Mouse (Mus musculus) stomach, embryonic 15.5 days (tissue): ENCODE results near the gene Ankrd40. TPM values are rescaled to one million over a fixed set of nuclear protein-coding genes. Genes with fewer than 3 reads are reported as not detected.
A peak's percentile ranks its signal among the peaks of the same experiment; 100 is the strongest.

ENCODE experiments used
- ATAC-seq: fragments of 200-750 bp; cut with Nextera tagmentation; 2 replicates; pipeline ENCODE4 v1.8.0; 2017; ENCODE audit warnings: low read depth, moderate number of reproducible peaks, moderate TSS enrichment; ENCODE audit not compliant: insufficient read depth, low FRiP score
- H3K27ac ChIP-seq: fragments of 300-500 bp; sonication (generic); 2 replicates; pipeline ENCODE4 v1.5.1; 2015; ENCODE audit warnings: mild to moderate bottlenecking, inconsistent platforms
- H3K27me3 ChIP-seq: fragments of 300-500 bp; sonication (generic); replicated peaks from 2 replicates; pipeline ENCODE4 v1.6.1; 2015; ENCODE audit warnings: inconsistent platforms
- H3K36me3 ChIP-seq: fragments of 300-500 bp; sonication (generic); 2 replicates; pipeline ENCODE4 v1.6.1; 2015; ENCODE audit warnings: inconsistent platforms
- H3K4me1 ChIP-seq: fragments of 300-500 bp; sonication (generic); 2 replicates; pipeline ENCODE4 v1.6.1; 2015; ENCODE audit warnings: inconsistent platforms
- H3K4me2 ChIP-seq: fragments of 300-500 bp; sonication (generic); 2 replicates; pipeline ENCODE4 v1.6.1; 2015; ENCODE audit warnings: mild to moderate bottlenecking, inconsistent platforms
- H3K4me3 ChIP-seq: fragments of 300-500 bp; sonication (generic); replicated peaks from 2 replicates; pipeline ENCODE4 v1.5.1; 2015; ENCODE audit warnings: inconsistent platforms
- H3K9ac ChIP-seq: fragments of 300-500 bp; sonication (generic); 2 replicates; pipeline ENCODE4 v1.6.1; 2015; ENCODE audit warnings: inconsistent platforms
- H3K9me3 ChIP-seq: fragments of 300-500 bp; sonication (generic); 2 replicates; pipeline ENCODE4 v1.6.1; 2016; ENCODE audit warnings: inconsistent platforms
- WGBS: fragments of 180-500 bp; shearing (Covaris S2); methylation state at CpG from one replicate; pipeline ENCODE4 v1.1.7; 2015; 5-methylcytosine and 5-hydroxymethylcytosine counted together
- polyA plus RNA-seq: library from polyadenylated mRNA; unstranded; fragments of >200 nt; fragmentation: Nextera tagmentation; extraction: Ambion mirVana; gene quantifications from 2 replicates; pipeline ENCODE4 v1.2.1, GENCODE M21; 2015

The Ankrd40 gene
- polyA plus RNA-seq, 1 experiment from 2014 or later, result 27.3 TPM

DNA sequence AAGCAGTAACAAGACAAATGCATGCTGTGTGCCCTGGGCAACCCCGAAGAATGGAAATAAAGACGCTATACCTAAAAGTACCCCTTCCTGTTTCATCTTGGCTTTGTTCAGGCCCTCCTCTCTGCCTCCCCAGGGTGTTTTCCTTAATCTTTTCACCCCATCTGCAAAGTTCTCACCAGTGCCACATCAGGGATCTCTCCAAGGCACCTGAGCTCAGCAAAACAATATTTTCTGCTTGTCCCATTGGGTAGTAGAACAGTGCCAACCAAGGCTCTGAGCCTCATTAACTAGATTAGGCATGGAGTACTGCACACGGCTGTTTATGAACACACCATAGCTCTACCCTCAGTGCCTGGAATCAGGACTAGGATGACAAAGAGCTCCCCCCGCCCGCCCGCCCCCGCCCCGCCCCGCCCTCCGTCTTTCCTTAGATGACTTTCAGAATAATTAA, 815 bp upstream of the Ankrd40 start:
- Histone ChIP-seq H3K27me3 (no peaks in the 10 kb centered on the region), H3K4me3 (peak overlapping the region; percentile 71; the same call in 1 of the 2 replicates), H3K27ac (peak overlapping the region; percentile 98), H3K4me2 (peak overlapping the region; percentile 69), H3K4me1 (peaks cover 28% of the 10 kb centered on the region), H3K9ac (no peak overlapping the region), H3K36me3 (no peaks in the 10 kb centered on the region), H3K9me3 (no peaks in the 10 kb centered on the region)
- ATAC-seq, result no peak
- WGBS, result 7% methylated on average over 10 of the region's 10 CpGs

DNA sequence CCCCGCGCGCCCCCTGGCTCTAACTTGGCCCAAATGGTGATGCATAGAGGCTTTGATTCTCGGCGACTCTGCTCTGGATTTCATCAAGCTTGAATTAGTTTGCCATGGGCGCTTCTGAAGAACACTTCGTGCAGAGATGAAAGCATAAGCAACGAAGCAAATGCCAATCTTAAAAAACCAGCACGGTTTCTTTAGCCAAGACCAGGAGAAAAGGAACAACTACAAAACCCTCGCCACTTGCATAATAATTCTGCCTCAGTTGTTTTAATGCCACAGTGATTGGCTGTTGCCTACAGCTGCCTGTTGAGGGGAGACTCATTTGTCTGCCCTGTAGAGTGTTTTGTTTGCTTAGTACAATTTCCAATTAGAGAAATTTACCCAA, 834 bp downstream of the Ankrd40 start:
- peaks cover 20% of the 10 kb centered on the region for H3K4me1 ChIP-seq
- peak overlapping the region; percentile 84; the same call in 1 of the 2 replicates for H3K9ac ChIP-seq
- peak overlapping the region; percentile 98 for H3K27ac ChIP-seq
- WGBS, result 2% methylated on average over 10 of the region's 10 CpGs
- H3K27me3 ChIP-seq, result no peaks in the 10 kb centered on the region
- peak overlapping the region; percentile 71 for H3K4me3 ChIP-seq
- no peaks in the 10 kb centered on the region for H3K9me3 ChIP-seq
- H3K4me2 ChIP-seq, result peak overlapping the region; percentile 69
- no peaks in the 10 kb centered on the region for H3K36me3 ChIP-seq
- no peak for ATAC-seq

DNA sequence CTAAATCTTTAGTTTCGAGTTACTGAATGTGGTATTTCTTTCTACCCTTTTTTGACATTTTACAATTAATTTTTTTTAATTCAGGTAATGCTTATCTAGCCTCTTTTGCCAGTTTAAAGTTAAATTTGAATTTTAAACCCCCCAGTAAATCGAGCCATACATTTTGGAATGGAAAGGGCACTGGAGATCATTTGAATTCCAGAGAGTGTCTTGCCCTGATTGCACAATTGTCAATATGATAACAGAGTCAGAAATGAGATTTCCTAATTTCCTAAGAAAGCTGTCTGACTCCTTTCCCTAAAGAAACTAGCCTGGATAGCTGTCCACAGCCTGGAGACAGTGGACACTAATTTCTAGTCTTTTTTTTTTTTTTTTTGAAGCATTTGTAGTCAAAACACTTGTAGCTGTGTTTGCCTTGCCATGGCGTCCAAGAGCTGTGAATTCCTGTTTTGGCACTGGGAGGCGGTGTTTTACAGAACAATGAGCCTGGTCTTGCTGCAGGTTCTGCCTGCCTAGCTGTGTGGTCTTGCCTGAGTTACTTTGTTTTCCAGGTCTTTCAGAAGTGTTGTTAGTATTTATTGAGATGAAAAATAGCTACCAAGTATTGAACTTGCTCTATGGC, 1.6 kb downstream of the Ankrd40 start:
- Histone ChIP-seq H3K9me3 (no peaks in the 10 kb centered on the region), H3K36me3 (peaks cover 2% of the 10 kb centered on the region; the same call in 1 of the 2 replicates), H3K4me1 (peaks cover 21% of the 10 kb centered on the region), H3K27me3 (no peaks in the 10 kb centered on the region), H3K4me2 (peak overlapping the region; percentile 69; the same call in 1 of the 2 replicates), H3K9ac (no peak overlapping the region), H3K4me3 (no peak overlapping the region), H3K27ac (no peak overlapping the region)
- ATAC-seq, result no peak
- WGBS, result 43% methylated on average over 4 of the region's 4 CpGs

DNA sequence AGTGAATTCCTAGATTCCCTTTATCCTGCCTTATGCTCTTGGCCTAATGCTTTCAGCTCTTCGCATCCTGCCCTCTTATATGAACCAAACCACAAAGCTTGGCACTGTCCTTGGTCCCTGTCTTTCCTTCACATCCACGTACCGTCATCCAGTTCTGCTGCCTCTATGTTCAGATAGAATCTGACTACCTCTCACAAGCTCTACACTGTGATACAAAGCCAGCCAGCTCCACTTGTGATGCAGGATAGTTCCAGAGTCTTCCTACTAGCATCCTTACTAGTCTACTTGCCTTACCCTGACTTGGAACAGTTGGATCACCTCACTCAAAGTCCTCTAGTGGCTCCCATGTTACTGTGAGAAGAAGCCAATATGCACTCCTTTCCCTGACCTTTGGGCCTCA, 2.4 kb downstream of the Ankrd40 start:
- WGBS, result 95% methylated on average over 3 of the region's 3 CpGs
- peaks cover 7% of the 10 kb centered on the region; the same call in 1 of the 2 replicates for H3K36me3 ChIP-seq
- H3K4me1 ChIP-seq, result peaks cover 22% of the 10 kb centered on the region
- peak overlapping the region; percentile 24; the same call in 1 of the 2 replicates for H3K27ac ChIP-seq
- no peaks in the 10 kb centered on the region for H3K27me3 ChIP-seq
- no peak overlapping the region for H3K4me2 ChIP-seq
- no peaks in the 10 kb centered on the region for H3K9me3 ChIP-seq
- no peak overlapping the region for H3K4me3 ChIP-seq
- H3K9ac ChIP-seq, result no peak overlapping the region
- ATAC-seq, result no peak

DNA sequence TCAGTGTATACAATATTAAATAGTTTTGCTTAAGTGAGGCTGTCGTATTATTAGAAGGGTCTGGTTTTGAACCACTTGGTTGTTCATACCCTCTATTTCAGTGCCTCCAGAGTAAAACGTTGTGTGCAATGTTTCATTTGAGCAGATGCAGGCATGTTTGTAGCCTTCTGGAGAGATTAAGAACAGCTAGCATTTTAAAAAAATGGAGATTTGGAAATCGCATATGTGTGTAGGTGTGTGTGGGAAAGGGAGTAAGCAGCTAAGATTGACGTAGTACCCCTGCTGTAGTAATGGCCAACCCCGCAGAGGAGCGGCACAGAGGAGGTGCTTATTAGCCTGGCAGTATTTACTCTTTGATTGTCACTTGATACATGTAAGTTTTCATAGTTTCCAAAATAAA, 4.9 kb downstream of the Ankrd40 start:
- ATAC-seq, result no peak
- Histone ChIP-seq H3K4me1 (0 out of 2 replicates have a peak, but pooled peaks cover 14% of the 10 kb centered on the region), H3K27me3 (no peaks in the 10 kb centered on the region), H3K9me3 (no peaks in the 10 kb centered on the region), H3K4me3 (no peak overlapping the region), H3K9ac (no peak overlapping the region), H3K36me3 (peaks cover 11% of the 10 kb centered on the region), H3K4me2 (no peak overlapping the region), H3K27ac (no peak overlapping the region)
- 75% methylated on average over 6 of the region's 6 CpGs for WGBS

DNA sequence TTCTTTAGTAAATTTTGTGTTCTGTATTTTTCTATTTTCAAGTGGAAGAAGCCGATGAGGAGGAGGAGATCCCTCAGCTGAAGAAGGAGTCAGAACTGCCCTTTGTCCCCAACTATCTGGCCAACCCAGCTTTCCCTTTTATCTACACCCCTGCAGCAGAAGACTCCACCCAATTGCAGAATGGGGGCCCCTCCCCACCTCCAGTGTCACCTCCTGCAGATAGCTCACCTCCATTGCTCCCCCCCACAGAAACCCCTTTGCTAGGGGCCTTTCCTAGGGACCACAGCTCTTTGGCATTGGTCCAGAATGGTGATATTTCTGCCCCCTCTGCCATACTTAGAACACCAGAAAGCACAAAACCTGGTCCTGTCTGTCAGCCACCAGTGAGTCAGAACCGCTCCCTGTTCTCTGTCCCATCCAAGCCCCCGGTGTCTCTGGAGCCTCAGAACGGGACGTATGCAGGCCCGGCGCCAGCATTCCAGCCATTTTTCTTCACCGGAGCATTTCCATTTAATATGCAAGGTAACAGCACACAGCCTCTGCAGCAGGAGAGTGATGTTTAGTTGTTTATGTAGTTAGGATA, 6.7 kb downstream of the Ankrd40 start:
- 0 out of 2 replicates have a peak, but pooled peaks cover 12% of the 10 kb centered on the region for H3K4me1 ChIP-seq
- H3K36me3 ChIP-seq, result peaks cover 21% of the 10 kb centered on the region
- peak; percentile 79; the same call in 1 of the 2 replicates for ATAC-seq
- no peak overlapping the region for H3K27ac ChIP-seq
- H3K9ac ChIP-seq, result no peak overlapping the region
- no peaks in the 10 kb centered on the region for H3K27me3 ChIP-seq
- no peaks in the 10 kb centered on the region for H3K9me3 ChIP-seq
- no peak overlapping the region for H3K4me2 ChIP-seq
- H3K4me3 ChIP-seq, result no peak overlapping the region
- 87% methylated on average over 8 of the region's 8 CpGs for WGBS

DNA sequence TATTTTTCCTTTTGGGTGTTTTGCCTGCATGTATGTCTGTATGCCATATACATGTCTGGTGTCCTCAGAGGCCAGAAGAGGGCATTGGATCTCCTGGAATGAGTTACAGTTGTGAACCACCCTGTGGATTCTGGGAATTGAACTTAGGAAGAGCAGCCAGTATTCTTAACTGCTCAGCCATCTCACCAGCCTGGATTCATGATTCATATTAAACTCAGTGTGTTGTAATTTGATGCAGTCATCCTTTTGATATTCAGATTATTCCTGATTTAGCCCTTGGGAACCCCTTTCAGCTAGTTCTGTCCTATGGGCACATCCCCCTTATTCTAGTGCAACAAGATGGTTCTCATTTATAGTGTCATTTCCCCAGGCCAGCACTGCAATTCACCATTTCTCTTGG, 8.8 kb downstream of the Ankrd40 start:
- Histone ChIP-seq H3K27ac (no peak overlapping the region), H3K4me1 (peaks cover 8% of the 10 kb centered on the region; the same call in 1 of the 2 replicates), H3K9ac (no peak overlapping the region), H3K36me3 (peaks cover 26% of the 10 kb centered on the region), H3K4me3 (no peak overlapping the region), H3K27me3 (no peaks in the 10 kb centered on the region), H3K4me2 (no peak overlapping the region), H3K9me3 (no peaks in the 10 kb centered on the region)
- no peak for ATAC-seq

DNA sequence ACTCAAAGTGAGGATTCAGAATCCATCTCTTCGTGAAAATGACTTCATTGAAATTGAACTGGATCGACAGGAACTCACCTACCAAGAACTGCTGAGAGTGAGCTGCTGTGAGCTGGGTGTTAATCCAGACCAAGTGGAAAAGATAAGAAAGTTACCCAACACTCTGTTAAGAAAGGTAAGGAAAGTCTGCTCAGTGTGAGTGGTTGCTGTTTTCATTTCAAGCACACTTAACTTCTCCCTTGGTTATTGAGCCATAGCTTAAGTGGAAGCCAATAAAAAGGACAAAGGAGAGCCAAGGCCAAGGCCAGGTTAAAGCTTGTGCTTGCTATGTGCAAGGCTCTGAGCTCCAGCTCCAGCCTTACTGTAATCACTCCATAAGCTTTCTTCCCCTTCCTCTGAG, 10.5 kb downstream of the Ankrd40 start:
- no peak overlapping the region for H3K4me3 ChIP-seq
- no peak overlapping the region for H3K27ac ChIP-seq
- peaks cover 26% of the 10 kb centered on the region for H3K36me3 ChIP-seq
- no peaks in the 10 kb centered on the region for H3K9me3 ChIP-seq
- no peak overlapping the region for H3K4me2 ChIP-seq
- H3K4me1 ChIP-seq, result peaks cover 20% of the 10 kb centered on the region; the same call in 1 of the 2 replicates
- no peaks in the 10 kb centered on the region for H3K27me3 ChIP-seq
- H3K9ac ChIP-seq, result no peak overlapping the region
- ATAC-seq, result no peak
- WGBS, result 87% methylated on average over 2 of the region's 2 CpGs

DNA sequence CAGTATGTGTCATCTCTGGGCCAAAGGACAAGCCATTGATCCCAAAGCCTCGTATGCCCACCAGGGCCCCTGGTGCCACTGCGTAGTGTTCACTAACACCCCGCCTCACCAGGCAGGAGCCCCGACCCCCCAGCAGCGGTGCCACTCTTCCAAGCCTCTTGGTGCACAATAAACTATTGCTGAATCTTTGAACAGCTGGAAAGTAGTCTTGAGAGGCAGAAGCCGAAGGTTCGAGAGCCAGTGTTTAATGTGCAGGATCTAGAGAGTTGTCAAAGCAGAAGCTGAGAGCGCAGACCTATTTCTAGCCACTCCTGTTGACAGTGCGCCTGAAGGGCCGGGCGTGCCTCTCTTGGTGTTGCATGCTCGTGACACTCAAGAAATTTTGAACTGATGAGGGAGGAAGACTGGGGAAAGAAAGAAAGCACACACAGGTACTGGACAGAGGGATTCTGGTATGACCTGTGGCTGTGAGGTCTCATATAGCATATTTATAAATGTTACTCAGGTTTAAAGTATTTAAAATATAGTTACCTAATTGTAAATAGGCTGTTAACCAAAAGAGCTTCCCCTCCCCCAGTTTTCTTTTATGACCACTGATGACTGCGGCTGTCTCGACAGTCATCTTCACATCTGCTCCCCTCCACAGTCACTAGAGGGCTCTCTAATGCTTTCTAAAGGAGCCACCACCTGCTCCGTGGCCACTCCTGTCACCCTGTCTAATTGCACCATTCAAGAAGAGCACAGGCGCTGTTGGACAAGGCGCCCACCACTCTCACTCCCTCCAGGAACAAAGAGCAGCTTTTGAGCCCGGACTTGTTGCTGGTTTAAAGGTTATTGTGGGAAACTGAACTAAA, 12.2 kb downstream of the Ankrd40 start:
- Histone ChIP-seq H3K9me3 (no peaks in the 10 kb centered on the region), H3K4me1 (peaks cover 30% of the 10 kb centered on the region), H3K9ac (no peak overlapping the region), H3K4me2 (no peak overlapping the region), H3K27me3 (no peaks in the 10 kb centered on the region), H3K27ac (no peak overlapping the region), H3K36me3 (peaks cover 19% of the 10 kb centered on the region), H3K4me3 (no peak overlapping the region)
- ATAC-seq, result no peak
- 52% methylated on average over 18 of the region's 18 CpGs for WGBS

DNA sequence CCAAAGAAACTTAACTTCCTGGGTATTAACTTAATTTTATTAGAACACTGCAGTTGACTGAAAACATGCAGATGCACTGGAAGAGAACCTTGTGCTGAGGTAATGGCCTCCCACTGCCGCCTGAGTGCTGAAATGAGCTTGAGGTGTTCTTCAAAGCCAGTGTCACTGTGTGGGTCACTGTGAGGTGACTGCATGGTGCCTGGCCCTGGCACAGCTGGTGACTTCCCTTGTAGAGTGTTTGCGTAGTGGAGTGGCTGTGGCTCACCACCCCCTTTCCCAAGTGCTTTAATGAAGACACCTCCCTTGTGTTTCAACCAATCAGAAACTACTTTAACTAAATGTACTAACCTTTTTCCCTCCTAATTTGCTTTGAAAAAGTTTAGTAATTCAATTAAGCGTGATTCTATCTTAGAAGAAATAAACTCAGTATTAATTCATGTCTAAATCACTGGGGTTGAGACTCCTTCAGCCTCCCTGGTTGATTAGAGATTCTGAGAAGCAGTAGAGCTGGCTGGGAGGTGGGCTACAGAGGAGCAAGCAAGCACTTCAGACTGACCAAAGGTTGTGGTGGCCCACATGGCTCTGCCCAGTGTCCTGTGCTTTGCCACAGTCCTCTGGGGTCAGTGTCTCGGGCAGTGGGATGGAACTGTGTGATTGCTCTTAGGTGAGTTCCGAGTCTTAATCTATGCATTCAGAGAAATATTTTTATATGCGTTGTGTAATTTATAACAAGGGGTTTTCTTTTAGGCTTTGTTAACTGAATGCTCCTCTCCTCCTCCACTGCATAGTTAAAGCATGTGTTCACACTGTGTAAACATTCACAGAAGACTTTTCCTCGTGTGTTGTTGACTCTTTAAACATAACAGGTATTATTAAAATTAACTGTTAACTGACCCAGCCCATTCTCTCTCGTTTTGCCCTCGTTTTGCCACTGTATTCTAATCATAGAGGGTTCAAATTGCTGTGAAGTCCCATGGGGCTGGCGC, 13.4 kb downstream of the Ankrd40 start:
- Histone ChIP-seq H3K4me2 (peak overlapping the region; percentile 6; the same call in 1 of the 2 replicates), H3K9ac (no peak overlapping the region), H3K9me3 (no peaks in the 10 kb centered on the region), H3K36me3 (peaks cover 15% of the 10 kb centered on the region), H3K27ac (peak overlapping the region; percentile 88), H3K4me1 (peaks cover 36% of the 10 kb centered on the region), H3K27me3 (no peaks in the 10 kb centered on the region), H3K4me3 (no peak overlapping the region)
- peak; percentile 60 for ATAC-seq
- WGBS, result 58% methylated on average over 10 of the region's 10 CpGs
